Mouse (Mus musculus) embryonic facial prominence, embryonic 12.5 days (tissue): ENCODE results near the gene Dot1l. TPM values are rescaled to one million over a fixed set of nuclear protein-coding genes. Genes with fewer than 3 reads are reported as not detected.

Source experiments
- ATAC-seq: fragments of 200-750 bp; cut with Nextera tagmentation; 2 replicates; pipeline ENCODE4 v1.8.0; 2017; ENCODE audit not compliant: insufficient number of reproducible peaks, insufficient read depth, low FRiP score, low TSS enrichment
- H3K27ac ChIP-seq: fragments of 300-500 bp; sonication (generic); 2 replicates; pipeline ENCODE4 v1.5.1; 2016; ENCODE audit warnings: mild to moderate bottlenecking
- H3K27me3 ChIP-seq: fragments of 300-500 bp; sonication (generic); 2 replicates; pipeline ENCODE4 v1.6.1; 2016; ENCODE audit warnings: mild to moderate bottlenecking, moderate library complexity
- H3K36me3 ChIP-seq: fragments of 300-500 bp; sonication (generic); 2 replicates; pipeline ENCODE4 v1.6.1; 2016; ENCODE audit warnings: mild to moderate bottlenecking
- H3K4me1 ChIP-seq: fragments of 300-500 bp; sonication (generic); 2 replicates; pipeline ENCODE4 v1.6.1; 2016
- H3K4me2 ChIP-seq: fragments of 300-500 bp; sonication (generic); replicated peaks from 2 replicates; pipeline ENCODE4 v1.6.1; 2016; ENCODE audit warnings: mild to moderate bottlenecking, moderate library complexity
- H3K4me3 ChIP-seq: fragments of 300-500 bp; sonication (generic); 2 replicates; pipeline ENCODE4 v1.5.1; 2016; ENCODE audit warnings: mild to moderate bottlenecking
- H3K9ac ChIP-seq: fragments of 300-500 bp; sonication (generic); 2 replicates; pipeline ENCODE4 v1.6.1; 2016; ENCODE audit warnings: mild to moderate bottlenecking, moderate library complexity
- H3K9me3 ChIP-seq: fragments of 300-500 bp; sonication (generic); 2 replicates; pipeline ENCODE4 v1.6.1; 2016; ENCODE audit warnings: mild to moderate bottlenecking, moderate library complexity
- WGBS: fragments of 180-500 bp; shearing (Covaris S2); methylation state at CpG from one replicate; pipeline ENCODE4 v1.1.7; 2016; 5-methylcytosine and 5-hydroxymethylcytosine counted together
- polyA plus RNA-seq: library from polyadenylated mRNA; unstranded; fragments of >200 nt; fragmentation: Nextera tagmentation; extraction: Ambion mirVana; gene quantifications from 2 replicates; pipeline ENCODE4 v1.2.1, GENCODE M21; 2016

Gene Dot1l
- polyA plus RNA-seq, 1 experiment from 2014 or later: 23.5 TPM

- Histone ChIP-seq H3K9ac (no peak overlapping the region), H3K4me2 (no peak overlapping the region), H3K36me3 (peaks cover 66% of the 10 kb centered on the region), H3K4me1 (peaks cover 13% of the 10 kb centered on the region), H3K27me3 (no peaks in the 10 kb centered on the region), H3K27ac (no peak overlapping the region), H3K9me3 (no peaks in the 10 kb centered on the region), H3K4me3 (no peak overlapping the region)
- 84% methylated on average over 8 of the region's 8 CpGs for WGBS
- ATAC-seq: no peak
Observed at GRCm38 (mm10) chr10:80794750-80795149, 39.7 kb downstream of the Dot1l start.

- peak overlapping the region; percentile 58 for H3K4me2 ChIP-seq
- H3K9me3 ChIP-seq: no peaks in the 10 kb centered on the region
- 88% methylated on average over 9 of the region's 9 CpGs for WGBS
- peak overlapping the region; percentile 98 for H3K9ac ChIP-seq
- no peak for ATAC-seq
- H3K4me3 ChIP-seq: peak overlapping the region; percentile 92
- no peak overlapping the region for H3K27ac ChIP-seq
- no peaks in the 10 kb centered on the region for H3K27me3 ChIP-seq
- H3K4me1 ChIP-seq: peaks cover 18% of the 10 kb centered on the region
- peaks cover 59% of the 10 kb centered on the region for H3K36me3 ChIP-seq
Observed at GRCm38 (mm10) chr10:80796307-80796848, 41.4 kb downstream of the Dot1l start.

- Histone ChIP-seq H3K9ac (peak overlapping the region; percentile 98), H3K27ac (peak overlapping the region; percentile 96), H3K36me3 (peaks cover 59% of the 10 kb centered on the region), H3K9me3 (no peaks in the 10 kb centered on the region), H3K4me3 (peak overlapping the region; percentile 92), H3K4me1 (peaks cover 18% of the 10 kb centered on the region), H3K4me2 (peak overlapping the region; percentile 58), H3K27me3 (no peaks in the 10 kb centered on the region)
- WGBS: 3% methylated on average over 58 of the region's 59 CpGs
- peak; percentile 24 for ATAC-seq
Observed at GRCm38 (mm10) chr10:80797186-80798149, 42.5 kb downstream of the Dot1l start.

GRCm38 (mm10) chr10:80798150-80799006, 43.4 kb downstream of the Dot1l start, which contains the start of the genes Sf3a2 and Plekhj1:
Sf3a2 (plus strand) TSS chr10:80798198.
Plekhj1 (minus strand) TSS chr10:80798626.
- H3K27ac ChIP-seq: peak within 1 kb of the TSS; percentile 96
- H3K4me1 ChIP-seq: peaks cover 18% of the 10 kb centered on the region
- H3K4me2 ChIP-seq: peak within 1 kb of the TSS; percentile 90
- no peaks in the 10 kb centered on the region for H3K9me3 ChIP-seq
- H3K36me3 ChIP-seq: peaks cover 59% of the 10 kb centered on the region
- peak within 1 kb of the TSS; percentile 92 for H3K4me3 ChIP-seq
- no peaks in the 10 kb centered on the region for H3K27me3 ChIP-seq
- WGBS: under 1% methylated on average over 104 of the region's 104 CpGs
- peak within 1 kb of the TSS; percentile 98 for H3K9ac ChIP-seq
- peak; percentile 90 for ATAC-seq

- 3% methylated on average over 18 of the region's 18 CpGs for WGBS
- H3K9ac ChIP-seq: peak overlapping the region; percentile 98
- peak overlapping the region; percentile 92 for H3K4me3 ChIP-seq
- no peak for ATAC-seq
- H3K27ac ChIP-seq: peak overlapping the region; percentile 96
- peaks cover 18% of the 10 kb centered on the region for H3K4me1 ChIP-seq
- H3K9me3 ChIP-seq: no peaks in the 10 kb centered on the region
- H3K36me3 ChIP-seq: peaks cover 60% of the 10 kb centered on the region
- no peaks in the 10 kb centered on the region for H3K27me3 ChIP-seq
- H3K4me2 ChIP-seq: peak overlapping the region; percentile 90
Observed at GRCm38 (mm10) chr10:80799070-80799566, 44.1 kb downstream of the Dot1l start.

- H3K27me3 ChIP-seq: peaks cover 15% of the 10 kb centered on the region
- H3K9me3 ChIP-seq: no peaks in the 10 kb centered on the region
- ATAC-seq: no peak
- no peak overlapping the region for H3K9ac ChIP-seq
- WGBS: 91% methylated on average over 10 of the region's 10 CpGs
- no peak overlapping the region for H3K27ac ChIP-seq
- peaks cover 50% of the 10 kb centered on the region for H3K36me3 ChIP-seq
- H3K4me1 ChIP-seq: peaks cover 24% of the 10 kb centered on the region
- no peak overlapping the region for H3K4me3 ChIP-seq
- H3K4me2 ChIP-seq: no peak overlapping the region
Observed at GRCm38 (mm10) chr10:80802204-80802912, 47.4 kb downstream of the Dot1l start.

- H3K4me2 ChIP-seq: no peak overlapping the region
- ATAC-seq: no peak
- no peak overlapping the region for H3K27ac ChIP-seq
- H3K36me3 ChIP-seq: peaks cover 50% of the 10 kb centered on the region
- H3K4me3 ChIP-seq: no peak overlapping the region
- 83% methylated on average over 3 of the region's 3 CpGs for WGBS
- no peaks in the 10 kb centered on the region for H3K9me3 ChIP-seq
- H3K9ac ChIP-seq: no peak overlapping the region
- peaks cover 30% of the 10 kb centered on the region for H3K4me1 ChIP-seq
- peaks cover 18% of the 10 kb centered on the region for H3K27me3 ChIP-seq
Observed at GRCm38 (mm10) chr10:80802996-80803395, 48.0 kb downstream of the Dot1l start.

- peaks cover 50% of the 10 kb centered on the region for H3K36me3 ChIP-seq
- 97% methylated on average over 2 of the region's 2 CpGs for WGBS
Observed at GRCm38 (mm10) chr10:80804340-80804739, 49.3 kb downstream of the Dot1l start.

GRCm38 (mm10) chr10:80804916-80805315, 49.9 kb downstream of the Dot1l start, which contains the start of gene Amh:
Amh (plus strand) TSS chr10:80805243.
- H3K27me3 ChIP-seq: peaks cover 36% of the 10 kb centered on the region
- H3K4me3 ChIP-seq: no peak within 1 kb of the TSS
- H3K9me3 ChIP-seq: no peaks in the 10 kb centered on the region
- peaks cover 38% of the 10 kb centered on the region for H3K4me1 ChIP-seq
- WGBS: 67% methylated on average over 6 of the region's 6 CpGs
- H3K36me3 ChIP-seq: peaks cover 50% of the 10 kb centered on the region
- no peak within 1 kb of the TSS for H3K27ac ChIP-seq
- peak within 1 kb of the TSS; percentile 97; the same call in 1 of the 2 replicates for H3K4me2 ChIP-seq
- ATAC-seq: no peak
- H3K9ac ChIP-seq: no peak within 1 kb of the TSS

More at GRCm38 (mm10) chr10:80804340-80804739, 49.3 kb downstream of the Dot1l start:
- Histone ChIP-seq H3K9ac (no peak overlapping the region), H3K4me1 (peaks cover 43% of the 10 kb centered on the region), H3K27ac (no peak overlapping the region), H3K4me2 (no peak overlapping the region), H3K27me3 (peaks cover 31% of the 10 kb centered on the region), H3K9me3 (no peaks in the 10 kb centered on the region), H3K4me3 (no peak overlapping the region)
- no peak for ATAC-seq

GRCm38 (mm10) chr10:80805322-80805721, 50.3 kb downstream of the Dot1l start:
- no peak overlapping the region for H3K4me3 ChIP-seq
- no peak for ATAC-seq
- H3K9me3 ChIP-seq: no peaks in the 10 kb centered on the region
- peaks cover 40% of the 10 kb centered on the region for H3K27me3 ChIP-seq
- H3K36me3 ChIP-seq: peaks cover 50% of the 10 kb centered on the region
- H3K4me1 ChIP-seq: peaks cover 39% of the 10 kb centered on the region
- 75% methylated on average over 5 of the region's 5 CpGs for WGBS
- no peak overlapping the region for H3K9ac ChIP-seq
- H3K27ac ChIP-seq: no peak overlapping the region
- H3K4me2 ChIP-seq: no peak overlapping the region
